Mouse (Mus musculus) brain, embryonic 14.5 days (tissue): ENCODE results near the gene Tbxas1. TPM values are rescaled to one million over a fixed set of nuclear protein-coding genes. Genes with fewer than 3 reads are reported as not detected.
A peak's percentile ranks its signal among the peaks of the same experiment; 100 is the strongest.

Experiments
- DNase-seq: peaks from one replicate; pipeline ENCODE4 v3.0.0-alpha.2; 2011; ENCODE audit warnings: low read depth
- CTCF ChIP-seq: fragments of 200-500 bp; IDR thresholded peaks from 2 replicates; pipeline ENCODE4 v1.5.1; 2012; ENCODE audit warnings: inconsistent platforms, mild to moderate bottlenecking, moderate library complexity, borderline replicate concordance; ENCODE audit not compliant: insufficient read depth, insufficient read length; ENCODE audit errors: extremely low read depth
- POLR2A ChIP-seq: fragments of 200-500 bp; IDR thresholded peaks from 2 replicates; pipeline ENCODE4 v1.6.1; 2012; ENCODE audit warnings: mild to moderate bottlenecking, inconsistent platforms, borderline replicate concordance; ENCODE audit not compliant: poor library complexity, insufficient read depth, insufficient read length, severe bottlenecking; ENCODE audit errors: extremely low read depth
- polyA plus RNA-seq: library from polyadenylated mRNA; depleted of rRNA; stranded (reverse); fragments of >200 nt; gene quantifications from 2 replicates; pipeline ENCODE4 v1.2.3, GENCODE M21; 2012

Gene Tbxas1
- polyA plus RNA-seq, 1 experiment: 0.93 TPM

DNA sequence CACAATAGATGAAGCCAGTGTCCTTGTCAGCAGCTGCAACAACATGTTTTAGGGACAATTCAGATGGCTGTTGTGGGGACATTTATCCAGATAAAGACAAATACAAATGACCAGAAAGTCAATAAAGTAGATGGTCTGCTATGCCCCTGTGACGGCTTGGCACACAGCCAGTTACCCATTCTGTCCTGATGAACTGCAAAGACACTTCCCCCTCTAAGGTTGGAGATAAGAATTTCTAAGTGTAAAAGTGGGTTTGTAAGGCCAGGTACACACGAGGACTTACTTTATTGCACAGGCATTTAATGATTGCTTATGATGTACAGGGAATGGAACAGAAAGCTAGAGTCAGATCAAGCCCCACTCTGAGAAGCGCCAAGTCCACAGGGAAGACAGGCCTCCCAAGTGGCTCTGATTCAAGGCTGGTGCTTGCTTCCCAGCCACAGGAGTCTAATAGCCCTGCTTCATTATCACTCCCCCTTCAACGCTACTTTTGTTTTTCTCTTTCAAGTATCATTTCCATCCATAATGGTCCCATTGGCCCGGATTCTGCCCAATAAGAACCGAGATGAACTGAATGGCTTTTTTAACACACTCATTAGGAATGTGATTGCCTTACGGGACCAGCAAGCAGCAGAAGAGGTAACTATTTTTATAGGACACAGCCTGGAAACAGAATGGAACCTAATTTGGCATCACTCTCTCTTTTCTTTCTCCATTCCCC, 147.4 kb downstream of the Tbxas1 start:
- DNase-seq: peak; percentile 74

DNA sequence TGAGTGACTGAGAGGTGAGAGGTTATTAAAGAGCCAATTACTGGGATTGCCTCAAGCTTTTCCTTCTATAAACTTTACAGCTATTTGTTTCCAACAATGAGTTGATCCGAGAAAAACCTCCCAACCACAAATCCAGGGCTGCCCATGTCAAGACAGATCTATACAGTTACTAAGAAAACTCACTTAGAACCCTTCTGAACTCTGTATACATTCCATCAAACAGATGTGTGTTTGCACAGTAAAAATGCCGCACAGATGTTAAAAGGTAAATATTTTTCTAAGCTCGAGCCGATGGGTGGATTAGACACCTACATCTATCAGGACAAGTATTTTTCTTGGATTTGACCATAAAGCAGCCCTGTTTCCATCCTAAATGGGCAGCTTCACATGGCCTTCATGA, 149.4 kb downstream of the Tbxas1 start:
- TF ChIP-seq POLR2A (no peak), CTCF (no peak)
- no peak for DNase-seq

More for the DNA sequence above, 147.4 kb downstream of the Tbxas1 start:
- TF ChIP-seq CTCF: no peak
- TF ChIP-seq POLR2A: no peak

DNA sequence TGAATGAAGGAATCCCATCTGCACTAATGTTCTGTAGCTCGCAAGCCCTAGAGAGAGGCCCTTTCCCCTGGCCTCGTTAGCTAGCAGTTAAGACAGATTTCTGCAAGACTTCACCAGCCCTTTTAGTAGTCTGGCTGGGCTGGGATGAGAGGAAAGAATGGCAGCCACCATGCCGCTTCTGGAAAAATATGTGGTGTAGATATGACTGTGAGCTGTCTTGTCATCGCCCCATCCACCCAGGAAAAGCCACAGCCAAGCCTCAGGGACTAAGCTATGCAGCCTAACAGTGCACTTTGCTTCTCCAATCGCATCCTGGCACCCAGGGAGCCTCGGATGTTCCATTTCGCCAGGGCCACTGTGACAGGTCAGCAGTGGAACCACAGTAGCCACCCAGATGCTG, 149.8 kb downstream of the Tbxas1 start:
- DNase-seq: no peak
- TF ChIP-seq CTCF (no peak), POLR2A (no peak)

DNA sequence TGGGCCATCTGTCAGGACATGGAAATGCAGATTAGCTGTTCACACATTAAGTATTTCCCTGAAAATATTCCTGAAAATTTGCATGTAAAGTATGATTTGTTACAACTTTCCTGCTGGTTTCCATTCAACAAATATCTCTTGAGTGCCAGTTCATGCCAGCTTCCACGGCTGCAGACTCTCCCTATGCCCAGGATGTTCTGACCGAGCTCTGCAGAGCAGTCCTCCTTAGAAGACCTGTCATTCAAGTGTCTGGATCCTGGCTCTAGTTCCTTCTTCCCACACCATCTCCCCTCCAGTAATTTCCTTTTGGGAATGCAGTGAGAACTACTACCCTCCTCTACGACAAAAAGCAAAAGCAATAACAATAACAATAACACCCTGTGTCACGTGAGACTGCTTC, 155.5 kb downstream of the Tbxas1 start:
- no peak for TF ChIP-seq CTCF
- TF ChIP-seq POLR2A: no peak
- peak; percentile 44 for DNase-seq

DNA sequence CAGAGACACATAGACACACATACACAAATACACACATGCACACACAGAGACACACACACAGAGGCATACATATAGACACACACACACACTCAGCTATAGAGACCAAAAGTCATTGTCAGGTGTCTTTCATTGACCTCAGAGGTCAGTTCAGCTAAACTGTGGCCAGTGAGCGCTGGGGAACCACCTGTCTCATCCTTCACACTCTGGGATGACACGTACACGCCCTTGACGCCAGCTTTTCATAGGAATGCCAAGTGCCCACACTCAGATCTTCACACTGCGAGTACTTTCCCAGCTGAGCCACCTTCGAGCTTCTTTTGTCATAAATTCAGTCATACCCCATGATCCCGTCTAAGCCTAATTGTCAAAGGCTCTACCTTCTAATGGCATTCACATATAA, 158.5 kb downstream of the Tbxas1 start:
- no peak for TF ChIP-seq CTCF
- TF ChIP-seq POLR2A: no peak
- no peak for DNase-seq

DNA sequence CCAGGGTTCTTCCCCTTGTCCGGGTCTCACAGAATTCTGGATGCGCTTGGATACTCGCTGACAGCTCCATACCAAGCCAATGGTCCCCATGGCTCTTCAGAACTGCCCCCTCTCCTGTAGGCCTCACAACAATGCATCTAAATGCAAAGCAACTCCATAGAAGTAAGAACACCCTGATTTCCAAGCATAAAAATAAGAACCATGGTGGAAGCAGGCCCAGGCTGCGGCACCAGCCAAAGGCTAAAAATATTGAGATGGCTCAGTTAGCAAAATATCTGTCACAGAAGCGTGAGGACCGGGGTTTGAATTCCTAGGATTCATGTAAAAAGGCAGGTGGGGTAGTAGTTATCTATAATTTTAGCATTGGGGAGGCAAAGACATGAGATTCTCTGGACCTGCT, 159.8 kb downstream of the Tbxas1 start:
- no peak for DNase-seq
- TF ChIP-seq CTCF (no peak), POLR2A (no peak)

DNA sequence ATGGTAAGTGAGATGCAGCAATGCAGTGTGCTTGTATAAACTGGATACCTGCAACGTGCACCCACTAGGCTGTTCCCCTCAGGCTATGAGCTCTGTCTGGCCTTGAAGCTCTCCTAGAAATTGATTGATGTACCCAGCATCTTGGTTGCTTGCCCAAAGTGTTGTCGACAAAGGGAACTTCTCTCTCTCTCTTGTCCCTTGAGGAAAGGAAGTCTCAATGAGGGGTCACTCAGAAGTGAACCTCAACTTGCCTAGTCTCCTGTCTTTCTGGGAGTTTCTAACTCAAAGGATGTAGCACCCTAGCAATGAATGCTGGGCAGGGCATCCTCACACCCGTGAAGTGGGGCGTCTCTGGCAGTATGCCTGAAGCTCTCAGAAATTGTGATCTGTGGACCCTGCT, 161.0 kb downstream of the Tbxas1 start:
- no peak for TF ChIP-seq CTCF
- no peak for TF ChIP-seq POLR2A
- no peak for DNase-seq

DNA sequence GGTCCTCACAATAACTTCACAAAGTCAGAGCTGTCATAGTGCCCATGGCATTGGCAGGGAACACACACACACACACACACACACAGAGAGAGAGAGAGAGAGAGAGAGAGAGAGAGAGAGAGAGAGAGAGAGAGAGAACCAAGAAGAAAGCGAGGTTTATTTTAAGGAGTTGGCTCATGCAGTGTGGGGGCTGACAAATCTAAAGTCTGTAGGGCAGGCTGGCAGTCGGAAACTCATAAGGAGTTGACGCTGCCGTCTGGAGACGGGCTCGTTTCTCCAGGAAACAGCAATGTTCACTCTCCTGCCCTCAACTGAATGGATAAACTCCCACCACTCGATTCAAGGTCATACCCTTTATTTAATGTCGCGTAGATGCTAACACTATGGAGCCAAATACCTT, 165.2 kb downstream of the Tbxas1 start:
- no peak for DNase-seq
- TF ChIP-seq POLR2A (no peak), CTCF (no peak)

DNA sequence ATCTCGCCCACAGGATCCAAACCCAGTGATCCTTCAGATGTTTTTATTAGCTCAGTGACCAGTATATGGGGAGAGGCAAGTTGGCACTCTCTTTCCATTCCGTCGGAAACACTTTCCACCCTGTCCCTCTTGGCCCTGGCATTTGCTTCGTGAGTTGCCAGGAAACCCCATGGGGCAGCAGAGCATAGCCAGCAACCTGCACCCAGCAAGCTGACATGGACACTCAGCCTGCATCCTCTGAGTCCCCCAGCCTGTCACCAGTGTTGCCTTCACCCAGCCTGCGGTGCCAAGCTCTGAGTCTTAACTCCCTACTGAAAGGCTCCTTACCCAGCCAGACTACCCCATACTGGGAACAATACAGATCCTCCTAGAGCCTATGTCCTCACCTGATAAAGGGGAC, 173.9 kb downstream of the Tbxas1 start:
- no peak for DNase-seq

DNA sequence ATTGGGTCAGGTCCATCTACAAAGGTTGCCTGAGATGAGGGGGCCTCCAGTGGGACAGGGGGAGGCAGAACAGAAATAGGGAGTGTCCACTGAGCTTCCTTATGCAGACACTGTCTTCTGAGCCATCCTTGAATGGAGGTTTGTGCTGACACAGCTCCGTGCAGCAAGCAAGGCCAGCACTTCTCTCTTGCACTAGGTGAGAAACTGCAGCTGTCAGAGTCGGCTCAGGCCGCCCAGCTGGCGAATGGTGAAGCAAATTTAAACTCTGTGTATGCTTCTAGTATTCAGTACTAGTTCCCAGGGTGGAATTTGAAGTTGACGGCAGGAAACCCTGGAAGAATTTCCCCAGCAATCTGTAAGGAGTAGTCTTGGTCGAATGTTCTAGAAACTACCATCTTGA, 175.6 kb downstream of the Tbxas1 start:
- DNase-seq: no peak
- TF ChIP-seq CTCF (no peak), POLR2A (no peak)

More for the DNA sequence above, 173.9 kb downstream of the Tbxas1 start:
- TF ChIP-seq CTCF (no peak), POLR2A (no peak)

DNA sequence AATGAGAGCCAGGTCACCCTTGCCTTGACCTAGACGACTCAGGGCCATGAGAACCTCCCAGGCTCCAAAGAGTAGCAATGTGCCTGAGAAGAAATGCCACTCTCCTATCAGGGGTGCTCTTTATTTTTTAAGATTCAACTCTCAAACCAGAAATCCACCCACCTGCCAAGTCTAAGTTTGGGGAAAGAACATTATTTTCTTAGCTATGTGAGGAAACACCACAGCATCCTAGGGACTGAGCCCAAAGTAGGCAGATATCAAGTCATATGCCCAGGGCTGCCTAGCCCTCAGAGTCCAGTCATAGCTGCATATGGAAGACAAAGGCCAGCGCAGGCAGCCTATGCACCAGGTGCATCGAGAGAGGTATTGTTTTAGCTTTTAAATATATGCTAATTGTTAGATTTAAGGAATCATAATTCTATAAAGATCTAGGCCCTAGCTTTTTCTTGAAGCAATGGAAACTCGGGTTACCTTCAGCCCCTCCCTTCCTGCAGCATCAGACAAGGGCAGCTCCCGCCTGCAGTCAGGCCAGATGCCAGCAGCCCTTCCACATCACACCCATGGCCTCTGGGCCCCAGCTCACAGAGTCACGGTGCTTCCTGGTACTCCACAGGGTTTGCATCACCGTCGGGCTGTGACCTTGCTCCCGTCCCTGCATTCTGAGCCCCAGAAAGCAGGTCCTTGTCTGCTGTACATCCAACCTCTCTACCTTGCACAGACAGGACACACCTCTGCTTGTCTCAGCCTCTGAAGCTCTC, 176.8 kb downstream of the Tbxas1 start:
- TF ChIP-seq POLR2A (no peak), CTCF (no peak)
- DNase-seq: no peak

DNA sequence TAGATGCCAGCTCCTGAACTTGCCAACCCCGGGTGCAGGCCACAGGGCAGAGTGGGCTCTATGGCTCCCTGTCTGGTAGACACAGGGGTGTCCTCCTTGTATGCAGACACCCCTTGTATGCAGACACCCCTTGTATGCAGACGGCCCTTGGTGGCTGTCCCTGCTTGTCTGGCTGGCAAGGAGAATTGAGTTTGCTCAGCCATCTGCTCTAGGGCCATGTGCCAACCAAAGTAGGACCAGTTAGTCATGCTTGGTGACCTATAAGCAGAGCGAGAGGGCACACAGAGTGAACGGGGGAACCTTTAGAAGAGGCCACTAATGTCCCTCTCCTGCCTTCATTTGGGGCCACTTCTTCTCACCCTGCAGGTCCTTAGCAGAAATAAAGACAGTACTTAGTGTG, 177.4 kb downstream of the Tbxas1 start:
- DNase-seq: peak; percentile 40
- TF ChIP-seq POLR2A: no peak
- no peak for TF ChIP-seq CTCF

DNA sequence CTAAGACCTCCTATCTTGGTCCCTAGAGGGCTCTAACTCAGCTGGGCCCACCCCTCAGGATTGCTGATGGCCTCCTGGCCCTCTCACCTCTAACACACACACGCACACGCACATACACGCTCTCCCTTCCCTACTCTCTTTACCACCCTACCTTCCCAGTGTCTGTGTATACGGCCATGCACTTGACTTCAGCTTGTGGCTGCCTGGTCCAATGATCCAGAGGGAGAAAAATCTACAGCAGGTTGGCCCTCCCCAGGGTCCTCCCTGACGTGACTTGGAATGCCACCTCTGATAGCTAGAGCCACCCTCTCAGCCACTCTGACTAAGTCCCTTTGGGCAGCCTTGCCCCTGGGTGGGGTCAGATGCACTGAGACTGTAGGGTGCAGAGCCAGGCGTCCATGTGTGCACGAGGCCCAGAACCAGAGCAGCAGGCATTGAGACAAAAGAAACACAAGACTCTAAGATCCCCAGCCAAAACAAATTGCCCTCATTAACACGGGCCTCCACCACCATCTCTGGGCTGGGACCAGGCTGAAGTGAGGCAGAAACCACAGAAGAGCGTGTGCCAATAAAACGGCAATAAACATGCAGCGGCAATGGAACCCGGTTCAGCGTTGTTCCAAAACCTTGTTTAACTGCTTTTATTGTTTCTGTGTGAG, 179.1 kb downstream of the Tbxas1 start:
- no peak for TF ChIP-seq POLR2A
- TF ChIP-seq CTCF: no peak
- peak; percentile 84 for DNase-seq
